Mouse (Mus musculus): ENCODE data around the gene Gm17617. TPM values are rescaled to one million over a fixed set of nuclear protein-coding genes. Genes with fewer than 3 reads are reported as not detected.

Gm17617 gene
- polyA plus RNA-seq (2012; ENCODE audit: insufficient read depth, insufficient read length, missing spikeins): not detected in 2 replicates

- Histone ChIP-seq H3K4me3 (ENCODE audit: insufficient read depth, low read depth, low read length) (no peak within 1 kb of the TSS), H3K4me1 (ENCODE audit: control insufficient read depth, insufficient read depth, insufficient read length, low read length) (no peaks in the 10 kb centered on the region)
Observed at GRCm38 (mm10) chr13:55133448-55133847, at the start of gene Gm17617. Gm17617 (minus strand) TSS chr13:55133548.

DNA sequence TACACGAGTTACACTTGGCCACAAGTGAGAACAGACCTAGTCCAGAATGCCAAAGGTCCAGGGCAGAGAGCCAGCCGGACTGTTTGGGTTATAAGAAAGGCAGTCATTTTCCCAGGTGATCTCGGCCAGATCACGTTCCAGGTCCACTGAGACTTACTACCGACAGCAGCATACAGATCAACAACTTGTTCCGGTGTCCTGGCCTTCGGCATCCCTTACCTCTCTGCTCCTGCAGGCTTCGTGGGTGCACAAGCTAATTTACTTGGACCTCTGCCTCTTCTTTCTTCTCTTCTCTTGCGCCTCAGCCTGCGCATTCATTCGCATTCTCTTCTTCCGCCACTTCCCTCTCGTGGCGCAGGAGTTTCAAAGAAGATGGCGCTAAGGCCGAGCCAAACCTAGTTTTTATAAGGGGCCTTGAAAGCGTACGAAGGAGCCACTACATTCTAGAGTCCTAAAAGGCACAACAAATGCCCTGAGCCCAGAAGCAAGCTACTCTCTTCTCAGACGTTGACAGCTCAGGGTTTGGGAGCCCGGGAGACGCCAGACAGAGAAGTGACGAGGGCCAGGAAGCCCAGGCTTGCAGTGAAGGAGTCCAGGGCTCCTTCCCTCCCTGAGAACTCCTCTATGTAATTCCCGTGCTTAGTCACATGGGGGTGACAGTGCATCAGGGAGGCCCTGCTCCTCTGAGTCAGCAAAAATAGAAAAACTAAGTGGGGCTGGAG, 49.0 kb upstream of the Gm17617 start:
- H3K4me3 ChIP-seq (ENCODE audit: insufficient read depth, low read depth, low read length): peak overlapping the region; percentile 63
- H3K27ac ChIP-seq (replicated peaks; ENCODE audit: low read depth, low read length): peak overlapping the region; percentile 78
- H3K4me1 ChIP-seq (ENCODE audit: control insufficient read depth, insufficient read depth, insufficient read length, low read length): 0 out of 2 replicates have a peak, but pooled peaks cover 2% of the 10 kb centered on the region

More at GRCm38 (mm10) chr13:55133448-55133847, at the start of gene Gm17617:
- H3K27ac ChIP-seq (replicated peaks; ENCODE audit: low read depth, low read length): no peak within 1 kb of the TSS

GRCm38 (mm10) chr13:55181786-55182172, 48.4 kb upstream of the Gm17617 start:
- peak overlapping the region; percentile 78 for H3K27ac ChIP-seq (replicated peaks; ENCODE audit: low read depth, low read length)
- H3K4me1 ChIP-seq (ENCODE audit: control insufficient read depth, insufficient read depth, insufficient read length, low read length): 0 out of 2 replicates have a peak, but pooled peaks cover 2% of the 10 kb centered on the region
- peak overlapping the region; percentile 63 for H3K4me3 ChIP-seq (ENCODE audit: insufficient read depth, low read depth, low read length)

- H3K4me1 ChIP-seq (ENCODE audit: control insufficient read depth, insufficient read depth, insufficient read length, low read length): 0 out of 2 replicates have a peak, but pooled peaks cover 2% of the 10 kb centered on the region
- no peak overlapping the region for H3K4me3 ChIP-seq (ENCODE audit: insufficient read depth, low read depth, low read length)
- no peak overlapping the region for H3K27ac ChIP-seq (replicated peaks; ENCODE audit: low read depth, low read length)
Observed at GRCm38 (mm10) chr13:55179591-55179990, 46.2 kb upstream of the Gm17617 start.

- Histone ChIP-seq H3K4me3 (ENCODE audit: insufficient read depth, low read depth, low read length) (no peak overlapping the region), H3K27ac (replicated peaks; ENCODE audit: low read depth, low read length) (no peak overlapping the region), H3K4me1 (ENCODE audit: control insufficient read depth, insufficient read depth, insufficient read length, low read length) (0 out of 2 replicates have a peak, but pooled peaks cover 2% of the 10 kb centered on the region)
Observed at GRCm38 (mm10) chr13:55178556-55178955, 45.2 kb upstream of the Gm17617 start.

DNA sequence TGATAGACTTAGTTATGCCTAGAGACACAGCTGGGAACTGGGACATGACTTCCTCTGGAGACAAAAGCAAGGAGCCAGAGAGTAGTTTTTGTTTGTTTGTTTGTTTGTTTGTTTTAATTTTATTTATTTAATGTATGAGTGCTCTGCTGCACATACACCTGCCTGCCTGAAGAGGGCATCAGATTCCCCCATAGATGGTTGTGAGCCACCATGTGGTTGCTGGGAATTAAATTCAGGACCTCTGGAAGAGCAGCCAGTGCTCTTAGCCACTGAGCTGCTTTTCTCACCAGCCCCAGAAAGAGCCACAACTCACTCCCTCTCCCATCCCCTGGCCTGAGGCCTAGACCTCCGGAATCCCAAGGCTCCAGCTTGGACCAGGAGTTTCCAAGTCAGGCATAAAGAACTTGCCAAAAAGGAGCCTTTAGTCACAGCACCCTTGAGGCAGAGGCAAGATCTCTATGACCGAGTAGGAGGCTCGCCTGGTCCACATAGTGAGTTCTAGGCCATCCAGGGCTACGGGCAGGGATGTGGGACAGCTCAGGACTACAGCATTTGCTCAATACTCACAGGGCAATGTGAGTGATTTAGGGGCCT, 44.7 kb upstream of the Gm17617 start:
- no peak overlapping the region for H3K27ac ChIP-seq (replicated peaks; ENCODE audit: low read depth, low read length)
- no peak overlapping the region for H3K4me3 ChIP-seq (ENCODE audit: insufficient read depth, low read depth, low read length)
- H3K4me1 ChIP-seq (ENCODE audit: control insufficient read depth, insufficient read depth, insufficient read length, low read length): 0 out of 2 replicates have a peak, but pooled peaks cover 2% of the 10 kb centered on the region

DNA sequence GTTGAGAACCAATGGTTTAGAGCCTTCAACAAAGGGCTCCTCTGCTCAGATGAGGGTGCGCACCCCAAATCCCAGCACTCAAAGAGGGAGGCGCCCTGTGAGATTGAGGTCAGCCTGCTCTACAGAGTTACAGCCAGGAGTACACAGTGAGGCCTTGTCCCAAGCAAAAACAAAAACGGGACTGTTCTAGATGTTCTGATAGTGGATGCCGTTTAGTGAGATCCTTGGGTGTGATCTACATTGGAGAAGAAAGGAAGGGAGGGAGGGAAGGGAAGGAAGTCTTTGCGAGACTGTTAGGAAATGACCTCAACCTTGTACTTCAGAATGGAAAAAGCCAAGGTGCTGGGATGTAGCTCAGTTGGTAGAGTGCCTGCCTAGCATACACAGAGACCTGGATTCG, 42.9 kb upstream of the Gm17617 start:
- Histone ChIP-seq H3K4me3 (ENCODE audit: insufficient read depth, low read depth, low read length) (no peak overlapping the region), H3K4me1 (ENCODE audit: control insufficient read depth, insufficient read depth, insufficient read length, low read length) (peaks cover 2% of the 10 kb centered on the region; the same call in 1 of the 2 replicates), H3K27ac (replicated peaks; ENCODE audit: low read depth, low read length) (no peak overlapping the region)

DNA sequence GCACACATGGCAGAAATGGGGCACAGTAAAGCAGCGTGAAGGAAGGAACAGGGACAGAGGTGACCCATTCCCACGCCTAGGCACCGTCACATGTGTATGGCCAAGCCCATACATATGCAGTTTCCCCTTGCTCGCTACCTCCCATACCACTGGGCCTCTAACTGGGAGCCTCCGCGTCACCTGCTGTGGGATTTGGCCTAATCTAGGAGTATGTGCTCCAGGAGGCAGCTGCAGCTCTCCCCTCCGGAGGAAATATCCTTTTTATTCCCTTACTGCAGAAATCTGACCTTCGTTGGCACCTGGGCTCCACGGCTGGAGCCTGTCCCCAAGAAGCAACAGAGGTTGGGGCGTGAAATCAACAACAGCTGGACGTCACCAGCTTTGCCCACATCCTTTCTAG, 41.0 kb upstream of the Gm17617 start:
- Histone ChIP-seq H3K4me3 (ENCODE audit: insufficient read depth, low read depth, low read length) (no peak overlapping the region), H3K27ac (replicated peaks; ENCODE audit: low read depth, low read length) (no peak overlapping the region), H3K4me1 (ENCODE audit: control insufficient read depth, insufficient read depth, insufficient read length, low read length) (peaks cover 2% of the 10 kb centered on the region; the same call in 1 of the 2 replicates)

DNA sequence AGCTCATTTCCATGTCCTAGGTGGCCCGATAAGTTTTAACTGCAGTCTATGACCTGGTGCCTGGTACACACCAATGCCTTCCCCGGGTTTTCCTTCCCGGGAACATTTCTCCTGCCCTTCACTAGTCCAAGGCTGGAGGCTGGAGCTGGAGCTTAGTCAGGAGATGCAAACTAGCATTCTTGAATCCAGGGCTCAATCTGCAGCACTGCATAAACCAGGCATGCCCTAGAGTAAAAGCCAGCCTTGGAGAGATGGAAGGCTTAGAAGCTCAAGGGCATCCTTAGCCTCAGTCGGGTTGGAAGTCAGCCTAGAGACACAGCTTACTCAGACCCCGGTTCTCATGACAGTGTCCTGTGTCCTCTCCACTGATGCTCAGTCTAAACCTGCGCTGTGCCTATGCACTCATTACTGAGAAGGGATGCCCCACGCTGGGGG, 39.0 kb upstream of the Gm17617 start:
- H3K4me3 ChIP-seq (ENCODE audit: insufficient read depth, low read depth, low read length): 0 out of 2 replicates have a peak overlapping the region, but pooled peaks have one; percentile 37
- H3K27ac ChIP-seq (replicated peaks; ENCODE audit: low read depth, low read length): no peak overlapping the region
- peaks cover 2% of the 10 kb centered on the region; the same call in 1 of the 2 replicates for H3K4me1 ChIP-seq (ENCODE audit: control insufficient read depth, insufficient read depth, insufficient read length, low read length)

DNA sequence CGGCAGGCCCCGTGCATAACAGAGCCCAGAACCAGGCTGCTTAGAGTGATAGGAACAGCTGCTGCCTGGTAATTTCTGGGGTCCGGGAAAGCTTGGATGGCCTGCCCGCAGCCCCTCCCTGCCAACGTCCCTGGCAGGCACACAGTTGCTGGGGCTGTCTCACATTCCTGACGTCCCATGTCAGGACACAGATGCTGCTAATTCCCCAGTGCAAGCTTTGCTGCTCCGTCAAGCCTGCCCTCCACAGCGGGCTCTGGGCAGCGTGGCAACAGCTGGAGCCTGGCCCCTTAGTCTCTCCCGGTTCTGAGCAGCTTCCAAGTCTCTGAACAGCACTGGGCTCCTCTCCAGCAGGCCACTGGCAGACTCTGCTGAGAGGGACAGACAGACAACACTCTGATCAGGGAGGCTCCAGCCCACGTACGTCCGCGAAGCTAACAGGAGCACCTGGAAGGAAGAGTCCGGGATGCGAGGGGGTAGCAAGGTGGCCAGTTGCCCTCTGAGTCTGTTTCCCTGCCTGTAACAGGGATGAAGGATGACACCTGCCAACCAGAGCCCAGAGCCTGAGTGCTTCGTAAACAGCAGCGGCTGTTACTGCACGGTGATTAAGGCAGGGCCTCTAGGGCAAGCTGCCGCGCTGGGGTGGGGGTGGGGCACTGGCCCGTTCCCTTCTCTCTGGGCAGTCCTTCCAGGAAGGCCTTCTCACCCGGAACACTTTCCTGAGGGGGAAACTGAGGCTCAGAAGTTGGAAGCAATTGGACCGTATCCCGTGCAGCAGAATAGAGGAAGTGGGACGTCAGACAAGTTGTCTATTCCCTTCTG, 38.4 kb upstream of the Gm17617 start:
- peaks cover 2% of the 10 kb centered on the region; the same call in 1 of the 2 replicates for H3K4me1 ChIP-seq (ENCODE audit: control insufficient read depth, insufficient read depth, insufficient read length, low read length)
- H3K4me3 ChIP-seq (ENCODE audit: insufficient read depth, low read depth, low read length): peak overlapping the region; percentile 37
- H3K27ac ChIP-seq (replicated peaks; ENCODE audit: low read depth, low read length): no peak overlapping the region

DNA sequence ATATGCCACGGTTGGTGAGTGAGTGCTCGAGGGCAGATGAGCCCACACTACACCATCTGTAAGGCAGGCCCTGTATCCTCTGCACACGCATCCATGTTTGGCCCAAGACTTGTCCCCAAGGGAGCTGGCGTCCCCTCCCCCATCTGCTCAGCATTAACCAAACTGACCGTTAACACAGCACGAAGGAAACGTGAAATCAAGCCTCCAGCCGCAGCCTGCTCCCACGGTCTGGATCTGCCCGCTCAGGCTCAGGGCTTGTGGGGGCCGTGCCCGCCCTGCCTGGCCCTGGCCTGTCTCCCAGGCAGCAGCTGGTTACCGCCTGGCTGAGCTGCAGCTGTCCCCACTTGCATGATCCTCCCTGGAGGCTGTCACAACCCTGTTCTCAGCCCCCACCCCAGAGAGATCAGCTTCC, 35.6 kb upstream of the Gm17617 start:
- Histone ChIP-seq H3K4me3 (ENCODE audit: insufficient read depth, low read depth, low read length) (no peak overlapping the region), H3K4me1 (ENCODE audit: control insufficient read depth, insufficient read depth, insufficient read length, low read length) (peaks cover 2% of the 10 kb centered on the region; the same call in 1 of the 2 replicates), H3K27ac (replicated peaks; ENCODE audit: low read depth, low read length) (no peak overlapping the region)

DNA sequence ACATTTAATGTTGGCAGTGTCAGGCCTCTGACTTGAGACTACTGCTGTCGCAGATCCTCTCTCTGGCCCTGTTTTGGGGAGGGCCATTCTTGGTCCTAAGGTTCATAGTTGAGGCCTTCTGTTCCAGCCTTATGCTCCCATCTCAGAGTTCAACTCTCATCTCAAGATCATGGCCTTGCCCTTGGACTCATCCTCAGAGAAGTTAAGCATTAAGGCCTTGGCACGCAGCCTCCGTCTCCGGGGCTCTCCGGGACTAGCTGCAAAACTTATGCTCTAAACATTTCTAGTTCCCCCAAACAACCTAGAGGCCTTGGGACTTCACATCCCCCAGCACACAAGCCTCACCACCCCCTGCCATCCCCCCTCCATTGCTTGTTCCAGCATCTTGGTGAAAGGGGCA, 34.9 kb upstream of the Gm17617 start:
- no peak overlapping the region for H3K27ac ChIP-seq (replicated peaks; ENCODE audit: low read depth, low read length)
- H3K4me3 ChIP-seq (ENCODE audit: insufficient read depth, low read depth, low read length): no peak overlapping the region
- H3K4me1 ChIP-seq (ENCODE audit: control insufficient read depth, insufficient read depth, insufficient read length, low read length): peaks cover 2% of the 10 kb centered on the region; the same call in 1 of the 2 replicates

DNA sequence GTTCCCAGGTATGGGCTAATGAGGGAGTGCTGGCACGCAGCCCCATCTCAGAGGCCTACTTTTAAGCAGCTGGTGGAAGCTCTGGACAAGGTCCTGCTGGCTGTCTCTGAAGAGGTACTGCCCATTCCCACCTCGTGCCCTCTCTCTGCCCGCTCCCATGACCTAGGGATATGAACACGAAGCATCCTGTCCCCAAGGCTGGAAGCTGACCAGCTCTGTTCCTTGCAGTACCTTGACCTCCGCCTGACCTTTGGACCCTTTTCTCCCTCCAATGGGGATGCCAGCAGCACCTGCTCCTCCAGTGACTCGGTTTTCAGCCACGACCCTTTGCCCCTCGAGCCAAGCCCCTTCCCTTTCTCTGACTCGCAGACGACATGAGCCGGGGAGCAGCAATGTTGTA, 34.5 kb upstream of the Gm17617 start:
- Histone ChIP-seq H3K4me1 (ENCODE audit: control insufficient read depth, insufficient read depth, insufficient read length, low read length) (peaks cover 2% of the 10 kb centered on the region; the same call in 1 of the 2 replicates), H3K4me3 (ENCODE audit: insufficient read depth, low read depth, low read length) (no peak overlapping the region), H3K27ac (replicated peaks; ENCODE audit: low read depth, low read length) (no peak overlapping the region)

DNA sequence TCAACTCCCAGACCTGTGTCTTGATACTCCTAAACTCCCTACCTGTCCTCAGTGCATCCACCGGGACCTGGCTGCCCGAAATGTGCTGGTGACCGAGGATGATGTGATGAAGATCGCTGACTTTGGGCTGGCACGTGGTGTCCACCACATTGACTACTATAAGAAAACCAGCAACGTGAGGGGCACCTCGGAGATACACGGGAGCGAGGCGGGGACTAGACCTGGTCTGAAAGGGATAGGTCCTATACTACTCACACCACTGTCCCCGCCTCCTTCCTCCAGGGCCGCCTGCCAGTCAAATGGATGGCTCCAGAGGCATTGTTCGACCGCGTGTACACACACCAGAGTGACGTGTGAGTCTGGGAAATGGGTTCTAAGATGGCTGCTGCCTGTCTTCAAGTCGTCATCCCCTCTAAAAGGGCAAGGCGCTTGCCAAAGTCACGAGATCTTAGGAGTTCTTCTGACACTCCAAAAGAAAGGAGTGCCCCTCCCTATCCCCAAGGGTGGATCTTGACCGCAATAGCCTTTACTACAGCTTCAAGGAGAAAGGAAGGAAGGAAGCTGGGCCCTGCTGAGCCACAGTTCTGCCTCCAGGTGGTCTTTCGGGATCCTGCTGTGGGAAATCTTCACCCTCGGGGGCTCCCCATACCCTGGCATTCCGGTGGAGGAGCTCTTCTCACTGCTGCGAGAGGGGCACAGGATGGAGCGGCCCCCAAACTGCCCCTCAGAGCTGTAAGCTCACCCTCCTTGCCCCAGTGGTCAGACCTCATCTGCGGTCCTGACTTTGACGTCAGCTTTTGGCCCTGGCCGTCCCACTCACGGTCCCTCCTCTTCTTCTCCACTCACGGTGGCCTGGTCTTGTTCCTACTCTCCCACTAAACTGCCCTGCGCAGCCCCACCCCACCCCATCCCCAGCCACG, 33.7 kb upstream of the Gm17617 start:
- Histone ChIP-seq H3K4me1 (ENCODE audit: control insufficient read depth, insufficient read depth, insufficient read length, low read length) (peaks cover 2% of the 10 kb centered on the region; the same call in 1 of the 2 replicates), H3K27ac (replicated peaks; ENCODE audit: low read depth, low read length) (no peak overlapping the region), H3K4me3 (ENCODE audit: insufficient read depth, low read depth, low read length) (no peak overlapping the region)
